Mouse (Mus musculus) layer of hippocampus, adult 11-12 months (tissue): ENCODE measurements at regions not wholly inside any gene's neighbourhood (a gene's known extent, or its start where the extent isn't known, plus 50 kb on each side); places are given as distances from the start of the nearest gene placed in this dataset.

Experiments
- DNase-seq: peaks from one replicate; pipeline ENCODE4 v3.0.0; 2022; ENCODE audit warnings: low spot score

GRCm38 (mm10) chr10:30952410-30952809 is 109.8 kb upstream of the Hey2 start:
- DNase-seq: no peak

- DNase-seq: no peak
Measured at GRCm38 (mm10) chr10:30946601-30947000, 104.0 kb upstream of the Hey2 start.

- DNase-seq: no peak
Measured at GRCm38 (mm10) chr10:30918322-30918988, 75.9 kb upstream of the Hey2 start.

GRCm38 (mm10) chr10:30893771-30894170 is 51.2 kb upstream of the Hey2 start:
- DNase-seq: no peak
